Mouse (Mus musculus) hindbrain, postnatal 0 days (tissue): ENCODE measurements around the gene Fdxacb1. TPM values are rescaled to one million over a fixed set of nuclear protein-coding genes. Genes with fewer than 3 reads are reported as not detected.

ENCODE experiments used
- ATAC-seq: fragments of 200-750 bp; cut with Nextera tagmentation; 2 replicates; pipeline ENCODE4 v1.8.0; 2017; ENCODE audit warnings: mild to moderate bottlenecking, moderate TSS enrichment, moderate library complexity
- DNase-seq: peaks from one replicate; pipeline ENCODE4 v3.0.0-alpha.2; 2015; ENCODE audit warnings: low spot score
- H3K27ac ChIP-seq: fragments of 300-500 bp; sonication (generic); 2 replicates; pipeline ENCODE4 v1.5.1; 2014; ENCODE audit warnings: mild to moderate bottlenecking
- H3K27me3 ChIP-seq: fragments of 300-500 bp; sonication (generic); 2 replicates; pipeline ENCODE4 v1.6.1; 2014; ENCODE audit warnings: low read length, mixed read lengths; ENCODE audit not compliant: insufficient read depth
- H3K36me3 ChIP-seq: fragments of 300-500 bp; sonication (generic); 2 replicates; pipeline ENCODE4 v1.6.1; 2014; ENCODE audit warnings: low read length, mixed read lengths; ENCODE audit not compliant: insufficient read depth
- H3K4me1 ChIP-seq: fragments of 300-500 bp; sonication (generic); 2 replicates; pipeline ENCODE4 v1.6.1; 2014; ENCODE audit warnings: antibody characterized with exemption, low read length, mixed read lengths; ENCODE audit not compliant: insufficient read depth
- H3K4me2 ChIP-seq: fragments of 300-500 bp; sonication (generic); 2 replicates; pipeline ENCODE4 v1.6.1; 2014; ENCODE audit warnings: low read depth, mild to moderate bottlenecking, low read length, moderate library complexity, mixed read lengths
- H3K4me3 ChIP-seq: fragments of 300-500 bp; sonication (generic); 2 replicates; pipeline ENCODE4 v1.5.1; 2014; ENCODE audit warnings: low read length
- H3K9ac ChIP-seq: fragments of 300-500 bp; sonication (generic); replicated peaks from 2 replicates; pipeline ENCODE4 v1.6.1; 2014; ENCODE audit warnings: mild to moderate bottlenecking, low read length, moderate library complexity, mixed read lengths
- H3K9me3 ChIP-seq: fragments of 300-500 bp; sonication (generic); 2 replicates; pipeline ENCODE4 v1.6.1; 2016; ENCODE audit warnings: low read length, mixed read lengths
- CTCF ChIP-seq: IDR thresholded peaks from 2 replicates; pipeline ENCODE4 v1.5.1; 2016; ENCODE audit warnings: antibody characterized with exemption, control low read depth, low read depth
- WGBS: fragments of 180-500 bp; shearing (Covaris S2); extraction: QIAGEN DNeasy Blood & Tissue Kit; methylation state at CpG from one replicate; pipeline ENCODE4 v1.1.7; 2014; 5-methylcytosine and 5-hydroxymethylcytosine counted together
- polyA plus RNA-seq: library from polyadenylated mRNA; unstranded; fragments of >200 nt; fragmentation: Nextera tagmentation; extraction: Ambion mirVana; gene quantifications from 2 replicates; pipeline ENCODE4 v1.2.1, GENCODE M21; 2015
- total RNA-seq: library from RNA; depleted of rRNA; stranded (reverse); fragments of >200 nt; gene quantifications from 2 replicates; pipeline ENCODE4 v1.2.3, GENCODE M21; 2014

Fdxacb1 gene
- total and polyA plus RNA-seq, 2 experiments from 2014 or later, result 8.9 to 12.0 TPM

DNA sequence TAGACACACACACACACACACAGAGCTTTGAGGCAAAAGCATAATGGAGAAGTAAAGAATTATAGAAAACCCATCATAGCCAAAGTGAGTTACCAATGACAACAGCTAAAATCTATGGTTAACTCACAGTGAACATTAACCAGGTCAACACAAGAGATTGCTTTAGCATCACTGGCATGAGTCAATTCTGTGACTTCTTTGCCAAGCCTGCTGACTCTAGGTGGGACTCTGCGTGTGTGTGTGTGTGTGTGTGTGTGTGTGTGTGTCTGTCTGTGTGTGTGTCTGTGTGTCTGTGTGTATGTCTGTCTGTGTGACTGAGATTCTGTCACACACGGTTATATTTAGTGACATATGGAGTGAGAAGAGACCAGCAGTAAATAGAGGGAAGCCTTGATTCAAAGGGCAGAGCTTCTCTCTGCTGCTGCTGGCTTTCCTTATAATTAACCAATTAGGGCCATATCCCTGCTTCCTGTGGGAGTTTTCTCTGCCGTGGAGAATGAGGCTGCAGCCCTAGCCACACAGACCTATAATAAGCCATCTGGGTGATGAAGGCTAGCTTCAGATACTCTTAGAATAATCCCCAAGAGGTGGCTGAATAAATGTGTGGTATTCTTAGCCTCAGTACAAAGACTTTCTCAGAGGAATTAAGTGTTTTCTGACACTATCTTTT is 43.2 kb upstream of the Fdxacb1 start:
- H3K9ac ChIP-seq, result no peak overlapping the region

DNA sequence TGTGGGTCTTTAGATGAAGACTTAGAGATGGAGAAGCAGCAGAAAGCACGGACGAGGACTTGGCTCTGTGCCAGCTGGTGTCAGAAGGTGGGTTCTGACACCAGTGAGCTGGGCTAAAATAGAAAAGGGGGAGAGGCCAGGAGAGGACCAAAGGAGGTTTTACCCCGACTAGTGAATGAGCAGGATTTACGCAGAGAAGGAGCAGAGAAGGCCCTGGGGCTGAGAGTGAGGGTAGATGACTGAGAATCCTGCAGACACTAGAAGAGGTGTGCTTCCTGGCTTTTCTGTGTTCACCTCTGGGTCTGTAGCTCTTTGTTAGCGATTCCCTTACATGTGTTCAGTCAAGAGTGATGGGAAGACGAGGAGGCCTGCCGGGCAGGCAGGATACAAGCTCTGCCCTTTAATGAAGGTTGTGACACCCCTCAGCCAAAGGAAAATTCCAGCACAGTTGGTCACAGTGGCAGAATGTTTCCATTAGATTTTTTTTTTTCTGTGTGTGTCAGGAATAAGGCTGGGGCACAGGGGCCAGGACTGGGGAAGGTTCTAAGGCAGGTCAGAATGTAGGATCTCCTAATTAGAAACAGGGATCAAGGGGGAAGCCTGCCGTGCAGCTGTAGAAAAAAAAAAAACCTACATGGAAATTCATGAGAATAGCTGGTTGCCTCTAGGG is 42.0 kb upstream of the Fdxacb1 start:
- WGBS, result 25% methylated on average over 8 of the region's 8 CpGs
- Histone ChIP-seq H3K27me3 (no peaks in the 10 kb centered on the region), H3K4me2 (peak overlapping the region; percentile 92), H3K9me3 (no peaks in the 10 kb centered on the region), H3K36me3 (no peaks in the 10 kb centered on the region), H3K27ac (peak overlapping the region; percentile 36; the same call in 1 of the 2 replicates), H3K4me3 (peak overlapping the region; percentile 57), H3K4me1 (peaks cover 22% of the 10 kb centered on the region), H3K9ac (no peak overlapping the region)
- no peak for ATAC-seq
- no peak for TF ChIP-seq CTCF
- DNase-seq, result peak; percentile 36

More for the DNA sequence above, 43.2 kb upstream of the Fdxacb1 start:
- Histone ChIP-seq H3K4me2 (0 out of 2 replicates have a peak overlapping the region, but pooled peaks have one; percentile 17), H3K27ac (peak overlapping the region; percentile 58; the same call in 1 of the 2 replicates), H3K4me3 (no peak overlapping the region), H3K4me1 (peaks cover 22% of the 10 kb centered on the region), H3K36me3 (no peaks in the 10 kb centered on the region), H3K27me3 (no peaks in the 10 kb centered on the region), H3K9me3 (no peaks in the 10 kb centered on the region)
- WGBS, result 44% methylated on average over 3 of the region's 3 CpGs
- no peak for ATAC-seq
- TF ChIP-seq CTCF, result no peak
- DNase-seq, result no peak

DNA sequence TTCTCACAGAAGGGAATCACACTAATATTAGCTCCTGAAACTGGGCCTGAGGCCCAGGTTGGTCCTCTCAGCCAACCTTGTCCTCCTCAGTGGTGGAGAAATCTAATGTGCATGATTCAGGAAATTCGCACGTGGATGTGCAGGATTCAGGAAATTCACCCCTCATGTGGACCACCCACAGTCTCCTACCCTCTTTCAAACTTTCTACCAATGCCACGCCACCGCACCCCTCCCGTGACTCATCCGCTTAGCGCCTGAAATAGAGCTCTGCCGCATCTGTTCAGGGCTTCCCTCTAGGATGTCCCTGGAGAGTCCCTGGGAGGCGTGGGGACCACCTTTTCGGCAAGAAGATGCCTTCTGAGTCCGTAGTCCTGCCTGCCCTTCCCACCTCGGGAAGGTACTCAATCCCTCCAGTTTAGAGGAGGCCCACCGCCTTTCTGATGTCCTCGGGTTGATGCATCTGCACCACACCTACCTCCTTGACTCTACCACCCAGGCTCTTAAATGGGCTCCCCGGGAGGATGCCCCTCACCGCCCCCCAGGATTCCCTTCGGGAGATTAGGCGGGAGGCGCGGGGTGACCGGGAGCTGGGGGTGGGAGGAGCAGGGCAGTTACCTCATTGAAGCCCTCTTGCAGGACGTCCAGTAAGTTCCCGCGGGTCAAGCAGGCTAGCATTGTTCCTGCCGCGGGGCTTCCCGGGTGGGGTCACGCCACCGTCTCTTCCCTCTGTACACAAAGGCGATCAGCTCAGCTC is 40.7 kb upstream of the Fdxacb1 start:
- 1% methylated on average over 30 of the region's 30 CpGs for WGBS
- peak; percentile 48 for DNase-seq
- H3K4me1 ChIP-seq, result peaks cover 17% of the 10 kb centered on the region

DNA sequence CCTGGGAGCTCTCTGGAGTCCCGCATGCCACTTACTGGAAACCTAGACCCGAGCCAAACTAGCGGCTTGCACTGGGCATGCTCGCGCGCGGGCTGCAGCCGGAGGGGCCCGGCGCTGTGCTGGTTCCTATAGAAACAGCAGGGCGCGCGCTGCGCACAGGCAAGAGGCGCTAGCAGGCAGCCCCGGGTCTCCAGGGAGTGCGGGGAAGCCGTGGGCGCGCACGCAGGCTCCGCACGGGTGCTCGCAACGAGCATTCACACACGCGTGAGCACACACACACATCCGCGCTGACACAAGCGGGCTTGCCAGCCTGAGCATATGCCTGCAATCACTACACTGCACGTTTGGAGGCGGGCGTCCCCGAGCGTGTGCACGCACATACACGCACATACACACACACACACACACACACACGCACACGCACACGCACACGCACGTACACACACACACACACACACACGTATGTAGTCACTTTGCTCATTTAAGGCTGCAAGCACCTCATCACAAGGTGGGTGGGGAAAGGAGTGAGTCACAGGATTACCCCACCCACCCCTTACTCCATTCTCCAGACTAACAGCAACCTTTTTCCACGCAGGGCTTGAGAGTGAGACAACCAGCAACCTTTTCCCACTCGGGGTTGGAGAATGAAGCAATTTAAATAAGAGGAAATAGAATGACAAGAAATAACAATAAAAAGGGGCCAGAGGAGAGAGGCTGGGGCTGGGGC is 39.9 kb upstream of the Fdxacb1 start:
- WGBS, result under 1% methylated on average over 44 of the region's 45 CpGs
- peak; percentile 42; the same call in 1 of the 2 replicates for TF ChIP-seq CTCF
- Histone ChIP-seq H3K4me2 (peak overlapping the region; percentile 92), H3K36me3 (no peaks in the 10 kb centered on the region), H3K27me3 (no peaks in the 10 kb centered on the region), H3K9me3 (no peaks in the 10 kb centered on the region), H3K9ac (peak overlapping the region; percentile 63), H3K4me1 (peaks cover 13% of the 10 kb centered on the region), H3K27ac (peak overlapping the region; percentile 81), H3K4me3 (peak overlapping the region; percentile 57)
- DNase-seq (peak; percentile 98), ATAC-seq (peak; percentile 96)

More for the DNA sequence above, 40.7 kb upstream of the Fdxacb1 start:
- H3K27me3 ChIP-seq, result no peaks in the 10 kb centered on the region
- no peak for ATAC-seq
- H3K36me3 ChIP-seq, result no peaks in the 10 kb centered on the region
- no peak for TF ChIP-seq CTCF
- H3K9ac ChIP-seq, result peak overlapping the region; percentile 63
- H3K4me2 ChIP-seq, result peak overlapping the region; percentile 92
- peak overlapping the region; percentile 81 for H3K27ac ChIP-seq
- H3K4me3 ChIP-seq, result peak overlapping the region; percentile 57
- no peaks in the 10 kb centered on the region for H3K9me3 ChIP-seq

DNA sequence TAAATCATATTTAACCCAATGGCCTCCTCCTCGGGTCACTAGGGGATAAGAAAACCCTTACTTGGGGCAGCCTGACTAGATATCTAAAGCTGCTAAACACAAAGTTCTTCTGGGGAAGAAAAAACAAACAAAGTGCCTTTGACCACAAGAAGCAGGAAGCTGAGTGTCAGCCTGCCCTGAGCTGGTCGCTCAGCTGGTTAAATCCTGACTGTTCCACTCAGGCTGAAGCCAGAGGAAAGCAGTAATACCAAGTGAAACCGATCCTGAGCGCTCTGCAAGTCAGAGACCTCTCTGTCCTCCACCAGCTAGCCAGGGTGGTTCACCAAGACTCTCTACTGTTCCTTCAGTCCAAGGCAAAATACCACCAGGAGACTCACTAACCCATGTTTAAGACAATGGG is 38.4 kb upstream of the Fdxacb1 start:
- Histone ChIP-seq H3K9ac (no peak overlapping the region), H3K4me2 (no peak overlapping the region), H3K36me3 (no peaks in the 10 kb centered on the region), H3K9me3 (no peaks in the 10 kb centered on the region), H3K27me3 (no peaks in the 10 kb centered on the region), H3K4me3 (no peak overlapping the region), H3K4me1 (peaks cover 6% of the 10 kb centered on the region), H3K27ac (peak overlapping the region; percentile 9; the same call in 1 of the 2 replicates)
- no peak for DNase-seq
- no peak for ATAC-seq
- WGBS, result 69% methylated on average over 4 of the region's 4 CpGs
- TF ChIP-seq CTCF, result no peak

DNA sequence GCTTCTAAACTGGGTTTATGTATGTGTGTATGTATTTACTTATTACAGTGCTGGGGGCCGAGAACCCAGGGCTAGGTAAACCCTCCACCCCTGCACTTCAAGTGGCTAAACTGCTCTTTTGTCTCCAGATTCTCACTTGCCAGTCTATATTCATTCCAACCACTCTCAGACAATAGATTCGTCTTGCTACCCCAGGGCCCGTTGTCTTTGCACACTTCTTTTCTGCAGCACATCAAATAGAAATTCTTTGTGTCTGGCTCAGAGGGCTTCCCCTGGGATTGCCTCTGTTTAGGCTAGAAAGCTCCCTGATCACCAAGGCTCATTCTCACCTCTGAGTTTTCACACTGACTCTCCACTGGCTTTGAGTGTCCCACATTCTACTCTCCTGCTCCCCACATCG is 35.5 kb upstream of the Fdxacb1 start:
- H3K4me2 ChIP-seq, result no peak overlapping the region
- no peak for ATAC-seq

More for the DNA sequence above, 35.5 kb upstream of the Fdxacb1 start:
- Histone ChIP-seq H3K36me3 (no peaks in the 10 kb centered on the region), H3K4me1 (no peaks in the 10 kb centered on the region), H3K27ac (no peak overlapping the region), H3K9me3 (no peaks in the 10 kb centered on the region), H3K4me3 (no peak overlapping the region), H3K27me3 (no peaks in the 10 kb centered on the region), H3K9ac (no peak overlapping the region)
- DNase-seq, result no peak
- TF ChIP-seq CTCF, result no peak
- 12% methylated on average over 4 of the region's 4 CpGs for WGBS
